Mouse (Mus musculus): ENCODE results near the gene Gfpt2. TPM values are rescaled to one million over a fixed set of nuclear protein-coding genes. Genes with fewer than 3 reads are reported as not detected.

The Gfpt2 gene
- polyA plus RNA-seq, 1 experiment from 2014 or later = 10.9 TPM

DNA sequence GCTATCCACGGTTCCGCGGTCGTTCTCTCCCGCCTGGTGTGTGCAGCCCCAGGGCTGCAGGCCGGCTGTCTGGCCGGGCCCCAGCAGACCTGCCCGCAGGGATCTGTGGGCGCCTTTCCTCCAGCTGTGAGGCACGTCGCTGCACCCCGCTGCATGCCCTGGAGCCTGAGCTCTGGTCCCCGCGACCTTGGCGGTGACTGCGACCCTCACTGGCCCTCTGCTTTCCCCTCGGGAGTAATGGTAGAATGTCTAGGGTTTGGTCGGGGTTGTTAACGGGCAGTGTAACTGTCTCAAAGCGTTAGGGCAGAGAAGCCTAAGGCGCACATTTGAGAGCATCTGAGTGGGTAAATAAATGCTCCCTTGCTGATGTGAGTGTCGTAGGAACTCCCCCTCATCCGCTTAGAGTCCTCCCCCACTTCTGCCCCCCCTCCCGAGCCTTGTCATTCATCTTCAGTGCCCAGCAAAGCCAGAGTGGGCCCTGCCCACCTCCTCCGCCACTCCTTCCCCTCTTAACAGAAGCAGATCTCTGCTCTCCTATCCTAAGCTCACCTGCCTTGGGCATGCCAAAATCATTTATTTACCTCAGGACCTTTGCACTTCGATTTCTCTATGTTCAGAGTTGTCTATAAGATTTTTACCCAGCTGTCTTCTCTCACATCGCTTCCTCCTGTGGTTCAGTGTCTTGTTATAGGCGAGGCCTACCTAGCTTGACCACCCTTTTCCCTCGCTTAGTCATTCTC, 53.3 kb downstream of the Gfpt2 start:
- DNase-seq (ENCODE audit: low spot score) (peak; percentile 39), ATAC-seq (ENCODE audit: insufficient read depth, low FRiP score, low TSS enrichment) (no peak)
- peak overlapping the region; percentile 78 for H3K27ac ChIP-seq (ENCODE audit: low read depth, low read length)
- no peaks in the 10 kb centered on the region for H3K36me3 ChIP-seq (ENCODE audit: control insufficient read depth, insufficient read depth, low read length)
- H3K27me3 ChIP-seq (ENCODE audit: control insufficient read depth, insufficient read depth, low read length) = no peaks in the 10 kb centered on the region
- H3K9me3 ChIP-seq (ENCODE audit: control insufficient read depth, low read length) = no peaks in the 10 kb centered on the region
- peak overlapping the region; percentile 88 for H3K9ac ChIP-seq (ENCODE audit: low read length)
- 10% methylated on average over 29 of the region's 29 CpGs for WGBS
- H3K4me1 ChIP-seq (ENCODE audit: control insufficient read depth, insufficient read depth, low read length) = peaks cover 13% of the 10 kb centered on the region
- peak overlapping the region; percentile 87 for H3K4me2 ChIP-seq (ENCODE audit: low read depth)
- peak overlapping the region; percentile 91 for H3K4me3 ChIP-seq (ENCODE audit: low read depth, low read length)

GRCm38 (mm10) chr11:49847811-49848078, 53.8 kb downstream of the Gfpt2 start:
- no peaks in the 10 kb centered on the region for H3K36me3 ChIP-seq (ENCODE audit: control insufficient read depth, insufficient read depth, low read length)
- H3K27ac ChIP-seq (ENCODE audit: low read depth, low read length) = no peak overlapping the region
- no peaks in the 10 kb centered on the region for H3K9me3 ChIP-seq (ENCODE audit: control insufficient read depth, low read length)
- H3K4me3 ChIP-seq (ENCODE audit: low read depth, low read length) = peak overlapping the region; percentile 91; the same call in 1 of the 2 replicates
- ATAC-seq (ENCODE audit: insufficient read depth, low FRiP score, low TSS enrichment) (no peak), DNase-seq (ENCODE audit: low spot score) (no peak)
- H3K9ac ChIP-seq (ENCODE audit: low read length) = peak overlapping the region; percentile 88
- peaks cover 13% of the 10 kb centered on the region for H3K4me1 ChIP-seq (ENCODE audit: control insufficient read depth, insufficient read depth, low read length)
- 81% methylated on average over 2 of the region's 2 CpGs for WGBS
- no peaks in the 10 kb centered on the region for H3K27me3 ChIP-seq (ENCODE audit: control insufficient read depth, insufficient read depth, low read length)
- peak overlapping the region; percentile 87 for H3K4me2 ChIP-seq (ENCODE audit: low read depth)

DNA sequence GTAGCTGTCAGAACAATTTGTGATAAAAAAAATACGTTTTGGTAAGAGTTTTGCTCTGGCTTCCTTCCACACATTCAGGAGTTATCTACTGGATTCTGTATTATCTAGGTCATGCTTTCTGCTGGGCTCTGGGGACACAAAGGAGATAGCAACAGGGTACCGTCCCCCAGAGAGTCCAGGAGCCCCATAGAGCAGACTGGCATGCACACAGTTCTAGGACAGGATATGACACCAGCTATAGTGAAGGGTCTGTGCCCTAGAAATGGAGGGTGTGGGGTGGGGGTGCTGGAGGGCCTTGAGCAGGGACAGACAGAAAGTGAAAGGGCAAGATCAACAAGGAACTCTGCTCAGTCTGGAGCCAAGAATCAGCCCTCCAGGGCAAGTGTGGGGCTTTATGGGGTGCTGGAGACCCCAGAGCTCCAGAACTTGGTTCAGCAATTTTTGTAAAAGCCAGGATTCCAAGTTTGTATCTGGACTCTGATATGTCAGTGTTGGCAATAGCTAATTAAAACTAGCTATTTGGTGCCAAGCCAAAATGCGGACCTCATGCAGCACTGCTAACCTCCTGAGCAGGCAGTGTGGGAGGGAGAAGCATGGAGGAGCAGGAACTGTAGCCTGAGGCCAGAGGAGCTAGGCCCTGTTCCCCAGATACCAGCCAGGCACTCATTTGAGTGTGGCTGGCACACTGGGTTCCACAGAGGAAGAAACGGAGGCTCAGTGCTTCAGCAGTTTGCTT, 54.3 kb downstream of the Gfpt2 start:
- H3K36me3 ChIP-seq (ENCODE audit: control insufficient read depth, insufficient read depth, low read length) = no peaks in the 10 kb centered on the region
- H3K27me3 ChIP-seq (ENCODE audit: control insufficient read depth, insufficient read depth, low read length) = no peaks in the 10 kb centered on the region
- H3K9me3 ChIP-seq (ENCODE audit: control insufficient read depth, low read length) = no peaks in the 10 kb centered on the region
- ATAC-seq (ENCODE audit: insufficient read depth, low FRiP score, low TSS enrichment) = no peak
- H3K4me1 ChIP-seq (ENCODE audit: control insufficient read depth, insufficient read depth, low read length) = peaks cover 13% of the 10 kb centered on the region
- peak overlapping the region; percentile 87; the same call in 1 of the 2 replicates for H3K4me2 ChIP-seq (ENCODE audit: low read depth)
- H3K9ac ChIP-seq (ENCODE audit: low read length) = no peak overlapping the region
- no peak overlapping the region for H3K27ac ChIP-seq (ENCODE audit: low read depth, low read length)
- H3K4me3 ChIP-seq (ENCODE audit: low read depth, low read length) = no peak overlapping the region
- no peak for DNase-seq (ENCODE audit: low spot score)
- 74% methylated on average over 4 of the region's 4 CpGs for WGBS

DNA sequence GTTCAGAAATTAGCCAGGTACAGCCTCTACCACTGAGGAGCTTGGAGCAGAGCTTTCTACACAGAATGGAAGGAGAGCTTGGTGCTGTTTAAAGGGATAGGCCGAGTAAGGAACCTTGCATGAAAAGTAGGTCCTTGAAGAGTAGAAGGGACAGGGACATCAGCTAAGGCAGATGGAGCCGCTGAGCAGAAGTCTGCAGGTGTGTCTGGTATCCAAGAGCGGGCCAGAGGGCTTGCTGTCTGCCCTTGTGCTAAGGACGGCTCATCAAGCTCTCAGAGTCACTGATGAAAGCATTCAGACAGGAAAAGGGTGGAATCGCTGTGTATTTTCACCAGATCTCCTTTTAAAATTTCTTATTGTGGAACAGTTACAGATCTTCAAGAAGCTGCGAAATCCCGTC, 56.4 kb downstream of the Gfpt2 start:
- H3K36me3 ChIP-seq (ENCODE audit: control insufficient read depth, insufficient read depth, low read length) = no peaks in the 10 kb centered on the region
- ATAC-seq (ENCODE audit: insufficient read depth, low FRiP score, low TSS enrichment) = no peak
- no peak overlapping the region for H3K4me2 ChIP-seq (ENCODE audit: low read depth)
- H3K27ac ChIP-seq (ENCODE audit: low read depth, low read length) = no peak overlapping the region
- no peak for DNase-seq (ENCODE audit: low spot score)
- no peaks in the 10 kb centered on the region for H3K27me3 ChIP-seq (ENCODE audit: control insufficient read depth, insufficient read depth, low read length)
- peaks cover 13% of the 10 kb centered on the region for H3K4me1 ChIP-seq (ENCODE audit: control insufficient read depth, insufficient read depth, low read length)
- no peak overlapping the region for H3K9ac ChIP-seq (ENCODE audit: low read length)
- WGBS = 91% methylated on average over 7 of the region's 7 CpGs
- H3K4me3 ChIP-seq (ENCODE audit: low read depth, low read length) = no peak overlapping the region
- no peaks in the 10 kb centered on the region for H3K9me3 ChIP-seq (ENCODE audit: control insufficient read depth, low read length)

DNA sequence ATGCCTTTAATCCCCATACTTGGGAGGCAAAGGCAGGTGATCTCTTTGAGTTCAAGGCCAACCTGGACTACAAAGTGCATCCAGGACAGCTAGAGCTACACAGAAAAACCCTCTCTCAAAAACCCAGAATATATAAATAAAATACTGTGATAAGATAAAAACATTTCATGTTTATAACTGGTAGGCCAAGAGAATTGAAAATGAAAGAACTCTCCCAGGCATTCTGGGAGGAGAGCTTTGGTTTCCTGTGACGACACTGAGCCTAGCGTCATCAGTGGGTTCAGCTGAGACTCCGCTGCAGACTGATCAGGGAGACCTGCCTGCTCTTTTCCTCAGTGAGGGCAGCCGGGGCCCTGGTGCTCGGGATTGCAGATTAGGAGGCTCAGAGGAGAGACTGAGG, 61.2 kb downstream of the Gfpt2 start:
- H3K9ac ChIP-seq (ENCODE audit: low read length) = no peak overlapping the region
- H3K9me3 ChIP-seq (ENCODE audit: control insufficient read depth, low read length) = no peaks in the 10 kb centered on the region
- H3K27ac ChIP-seq (ENCODE audit: low read depth, low read length) = no peak overlapping the region
- H3K36me3 ChIP-seq (ENCODE audit: control insufficient read depth, insufficient read depth, low read length) = no peaks in the 10 kb centered on the region
- no peak for ATAC-seq (ENCODE audit: insufficient read depth, low FRiP score, low TSS enrichment)
- 81% methylated on average over 5 of the region's 5 CpGs for WGBS
- no peaks in the 10 kb centered on the region for H3K27me3 ChIP-seq (ENCODE audit: control insufficient read depth, insufficient read depth, low read length)
- no peak overlapping the region for H3K4me2 ChIP-seq (ENCODE audit: low read depth)
- H3K4me1 ChIP-seq (ENCODE audit: control insufficient read depth, insufficient read depth, low read length) = no peaks in the 10 kb centered on the region
- no peak for DNase-seq (ENCODE audit: low spot score)
- H3K4me3 ChIP-seq (ENCODE audit: low read depth, low read length) = no peak overlapping the region

GRCm38 (mm10) chr11:49861139-49861538, 67.2 kb downstream of the Gfpt2 start:
- Histone ChIP-seq H3K4me3 (ENCODE audit: low read depth, low read length) (no peak overlapping the region), H3K27ac (ENCODE audit: low read depth, low read length) (no peak overlapping the region), H3K27me3 (ENCODE audit: control insufficient read depth, insufficient read depth, low read length) (no peaks in the 10 kb centered on the region), H3K4me2 (ENCODE audit: low read depth) (no peak overlapping the region), H3K36me3 (ENCODE audit: control insufficient read depth, insufficient read depth, low read length) (no peaks in the 10 kb centered on the region), H3K4me1 (ENCODE audit: control insufficient read depth, insufficient read depth, low read length) (no peaks in the 10 kb centered on the region), H3K9ac (ENCODE audit: low read length) (no peak overlapping the region), H3K9me3 (ENCODE audit: control insufficient read depth, low read length) (no peaks in the 10 kb centered on the region)
- WGBS = 91% methylated on average over 4 of the region's 4 CpGs
- no peak for DNase-seq (ENCODE audit: low spot score)
- no peak for ATAC-seq (ENCODE audit: insufficient read depth, low FRiP score, low TSS enrichment)

- Histone ChIP-seq H3K9me3 (ENCODE audit: control insufficient read depth, low read length) (no peaks in the 10 kb centered on the region), H3K4me2 (ENCODE audit: low read depth) (no peak overlapping the region), H3K27me3 (ENCODE audit: control insufficient read depth, insufficient read depth, low read length) (no peaks in the 10 kb centered on the region), H3K4me3 (ENCODE audit: low read depth, low read length) (no peak overlapping the region), H3K36me3 (ENCODE audit: control insufficient read depth, insufficient read depth, low read length) (no peaks in the 10 kb centered on the region; the same call in 1 of the 2 replicates), H3K4me1 (ENCODE audit: control insufficient read depth, insufficient read depth, low read length) (no peaks in the 10 kb centered on the region), H3K9ac (ENCODE audit: low read length) (no peak overlapping the region), H3K27ac (ENCODE audit: low read depth, low read length) (no peak overlapping the region)
- ATAC-seq (ENCODE audit: insufficient read depth, low FRiP score, low TSS enrichment) (no peak), DNase-seq (ENCODE audit: low spot score) (no peak)
Measured at GRCm38 (mm10) chr11:49863926-49864325, 69.9 kb downstream of the Gfpt2 start.

GRCm38 (mm10) chr11:49867320-49867719, 73.3 kb downstream of the Gfpt2 start:
- no peak overlapping the region for H3K4me2 ChIP-seq (ENCODE audit: low read depth)
- no peak overlapping the region for H3K27ac ChIP-seq (ENCODE audit: low read depth, low read length)
- 91% methylated on average over 5 of the region's 5 CpGs for WGBS
- no peaks in the 10 kb centered on the region for H3K27me3 ChIP-seq (ENCODE audit: control insufficient read depth, insufficient read depth, low read length)
- H3K36me3 ChIP-seq (ENCODE audit: control insufficient read depth, insufficient read depth, low read length) = no peaks in the 10 kb centered on the region; the same call in 1 of the 2 replicates
- H3K9ac ChIP-seq (ENCODE audit: low read length) = no peak overlapping the region
- no peak overlapping the region for H3K4me3 ChIP-seq (ENCODE audit: low read depth, low read length)
- H3K9me3 ChIP-seq (ENCODE audit: control insufficient read depth, low read length) = no peaks in the 10 kb centered on the region
- ATAC-seq (ENCODE audit: insufficient read depth, low FRiP score, low TSS enrichment) (no peak), DNase-seq (ENCODE audit: low spot score) (no peak)
- H3K4me1 ChIP-seq (ENCODE audit: control insufficient read depth, insufficient read depth, low read length) = no peaks in the 10 kb centered on the region

DNA sequence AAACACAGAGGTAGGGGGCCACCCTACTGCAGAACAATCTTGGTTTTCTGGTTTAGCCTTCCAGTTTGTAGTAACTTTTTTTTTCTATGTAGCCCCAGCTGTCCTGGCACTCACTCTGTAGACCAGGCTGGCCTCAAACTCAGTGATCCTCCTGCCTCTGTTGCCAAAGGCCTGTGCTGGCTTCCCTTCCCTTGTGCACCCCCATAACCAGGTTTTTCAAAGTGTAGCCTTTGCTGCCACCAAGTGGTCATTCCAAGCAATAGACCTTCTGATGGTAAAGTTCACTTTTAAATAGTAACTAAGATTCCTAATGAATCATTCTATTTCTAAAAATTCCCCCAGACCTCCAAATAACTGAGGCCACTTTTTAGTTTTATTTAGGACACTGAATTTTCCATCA, 75.8 kb downstream of the Gfpt2 start:
- H3K4me3 ChIP-seq (ENCODE audit: low read depth, low read length) = no peak overlapping the region
- no peak overlapping the region for H3K4me2 ChIP-seq (ENCODE audit: low read depth)
- H3K9ac ChIP-seq (ENCODE audit: low read length) = no peak overlapping the region
- no peaks in the 10 kb centered on the region for H3K27me3 ChIP-seq (ENCODE audit: control insufficient read depth, insufficient read depth, low read length)
- H3K36me3 ChIP-seq (ENCODE audit: control insufficient read depth, insufficient read depth, low read length) = no peaks in the 10 kb centered on the region; the same call in 1 of the 2 replicates
- no peaks in the 10 kb centered on the region for H3K9me3 ChIP-seq (ENCODE audit: control insufficient read depth, low read length)
- no peaks in the 10 kb centered on the region for H3K4me1 ChIP-seq (ENCODE audit: control insufficient read depth, insufficient read depth, low read length)
- H3K27ac ChIP-seq (ENCODE audit: low read depth, low read length) = no peak overlapping the region
- DNase-seq (ENCODE audit: low spot score) = peak; percentile 63
- no peak; the same call in 1 of the 2 replicates for ATAC-seq (ENCODE audit: insufficient read depth, low FRiP score, low TSS enrichment)
